Mouse (Mus musculus) CD4-positive, CD25-positive, alpha-beta regulatory T cell, adult 2 months (primary cell): Measurements from ENCODE around the gene Wdr35.
A peak's percentile ranks its signal among the peaks of the same experiment; 100 is the strongest.
"Not testable (repeated sequence)": the region's sequence is repeated elsewhere in the genome, so short reads cannot be mapped to it uniquely, and the experiment has no call there.

Source experiments
- DNase-seq: peaks from one replicate; pipeline ENCODE4 v3.0.0-alpha.2; 2012; ENCODE audit warnings: low read depth, low spot score

The Wdr35 gene

GRCm38 (mm10) chr12:9007146-9007545 lies 33.5 kb downstream of the Wdr35 start:
- no peak for DNase-seq

- no peak for DNase-seq
Measured at GRCm38 (mm10) chr12:9007811-9008210, 34.1 kb downstream of the Wdr35 start.

GRCm38 (mm10) chr12:9010311-9010710 lies 36.6 kb downstream of the Wdr35 start:
- no peak for DNase-seq

- DNase-seq, result no peak
Measured at GRCm38 (mm10) chr12:9016376-9016775, 42.7 kb downstream of the Wdr35 start.

GRCm38 (mm10) chr12:9020431-9020830 lies 46.7 kb downstream of the Wdr35 start:
- DNase-seq, result no peak

- no peak for DNase-seq
Measured at GRCm38 (mm10) chr12:9020986-9021385, 47.3 kb downstream of the Wdr35 start.

GRCm38 (mm10) chr12:9023031-9023430 lies 49.3 kb downstream of the Wdr35 start:
- DNase-seq, result peak; percentile 27

GRCm38 (mm10) chr12:9024071-9024470 lies 50.4 kb downstream of the Wdr35 start:
- no peak for DNase-seq

- no peak for DNase-seq
Measured at GRCm38 (mm10) chr12:9024736-9025135, 51.0 kb downstream of the Wdr35 start.

- no peak for DNase-seq
Measured at GRCm38 (mm10) chr12:9026843-9027242, 53.2 kb downstream of the Wdr35 start.

- not testable (repeated sequence) for DNase-seq
Measured at GRCm38 (mm10) chr12:9028816-9029215, 55.1 kb downstream of the Wdr35 start.

GRCm38 (mm10) chr12:9029506-9029887 lies 55.8 kb downstream of the Wdr35 start:
- DNase-seq, result no peak

- peak; percentile 95 for DNase-seq
Measured at GRCm38 (mm10) chr12:9029888-9030723, 56.4 kb downstream of the Wdr35 start, which contains the start of gene Ttc32. Gene Ttc32 (plus strand): TSS chr12:9029997.

- no peak for DNase-seq
Measured at GRCm38 (mm10) chr12:9031166-9031565, 57.5 kb downstream of the Wdr35 start.

- no peak for DNase-seq
Measured at GRCm38 (mm10) chr12:9033140-9033539, 59.4 kb downstream of the Wdr35 start.

- DNase-seq, result no peak
Measured at GRCm38 (mm10) chr12:9036409-9036808, 62.7 kb downstream of the Wdr35 start.

- no peak for DNase-seq
Measured at GRCm38 (mm10) chr12:9040177-9040576, 66.5 kb downstream of the Wdr35 start.

- DNase-seq, result no peak
Measured at GRCm38 (mm10) chr12:9040686-9041085, 67.0 kb downstream of the Wdr35 start.

GRCm38 (mm10) chr12:9042316-9042715 lies 68.6 kb downstream of the Wdr35 start:
- DNase-seq, result no peak

- DNase-seq, result no peak
Measured at GRCm38 (mm10) chr12:9042759-9043158, 69.1 kb downstream of the Wdr35 start.

- no peak for DNase-seq
Measured at GRCm38 (mm10) chr12:9044666-9045065, 71.0 kb downstream of the Wdr35 start.

GRCm38 (mm10) chr12:9046674-9047073 lies 73.0 kb downstream of the Wdr35 start:
- no peak for DNase-seq

- no peak for DNase-seq
Measured at GRCm38 (mm10) chr12:9048090-9048489, 74.4 kb downstream of the Wdr35 start.
